Mouse (Mus musculus) bone marrow macrophage, adult 2 months (primary cell): Measurements from ENCODE around the gene Slco4a1. TPM values are rescaled to one million over a fixed set of nuclear protein-coding genes. Genes with fewer than 3 reads are reported as not detected.
A peak's percentile ranks its signal among the peaks of the same experiment; 100 is the strongest.

Experiments used
- H3K27ac ChIP-seq: 2 replicates; pipeline ENCODE4 v1.5.1; 2012; ENCODE audit warnings: low read depth, low read length; ENCODE audit not compliant: insufficient read depth
- H3K4me1 ChIP-seq: 2 replicates; pipeline ENCODE4 v1.6.1; 2012; ENCODE audit warnings: low read length; ENCODE audit not compliant: control insufficient read depth, insufficient read depth
- H3K4me3 ChIP-seq: 2 replicates; pipeline ENCODE4 v1.5.1; 2012; ENCODE audit warnings: mild to moderate bottlenecking, low read length, moderate library complexity; ENCODE audit not compliant: insufficient read depth
- CTCF ChIP-seq: IDR thresholded peaks from 2 replicates; pipeline ENCODE4 v1.5.1; 2012; ENCODE audit warnings: low read depth, mild to moderate bottlenecking, low read length, moderate library complexity
- POLR2A ChIP-seq: IDR thresholded peaks from 2 replicates; pipeline ENCODE4 v1.6.1; 2012; ENCODE audit warnings: mild to moderate bottlenecking, low read depth, low read length, borderline replicate concordance
- polyA plus RNA-seq: library from polyadenylated mRNA; stranded (reverse); fragments of >200 nt; gene quantifications from 2 replicates; pipeline ENCODE4 v1.2.4, GENCODE M21; 2012; ENCODE audit not compliant: missing spikeins, insufficient read depth, insufficient read length

The Slco4a1 gene
- polyA plus RNA-seq, 1 experiment: 35.7 TPM

DNA sequence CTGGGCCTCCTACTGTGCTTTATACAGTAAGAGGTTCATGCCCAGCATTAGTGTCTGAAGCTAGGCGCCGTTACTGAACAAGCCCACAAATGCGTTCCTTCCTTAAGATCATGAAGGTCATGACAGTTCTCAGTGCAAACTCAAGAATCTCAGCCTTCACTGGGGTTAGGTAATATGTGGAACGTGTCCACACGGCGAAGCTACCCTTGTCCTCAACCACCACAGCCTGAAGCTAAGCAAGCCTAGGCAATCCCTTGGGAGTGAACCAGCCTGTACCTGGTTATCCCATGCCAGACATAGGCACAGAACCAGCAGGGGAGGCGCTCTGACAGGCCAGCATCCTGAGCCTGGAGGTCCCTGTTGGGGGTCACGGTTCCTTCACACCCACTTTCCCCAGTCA is 12.8 kb downstream of the Slco4a1 start:
- H3K27ac ChIP-seq: no peak overlapping the region
- H3K4me1 ChIP-seq: no peaks in the 10 kb centered on the region

DNA sequence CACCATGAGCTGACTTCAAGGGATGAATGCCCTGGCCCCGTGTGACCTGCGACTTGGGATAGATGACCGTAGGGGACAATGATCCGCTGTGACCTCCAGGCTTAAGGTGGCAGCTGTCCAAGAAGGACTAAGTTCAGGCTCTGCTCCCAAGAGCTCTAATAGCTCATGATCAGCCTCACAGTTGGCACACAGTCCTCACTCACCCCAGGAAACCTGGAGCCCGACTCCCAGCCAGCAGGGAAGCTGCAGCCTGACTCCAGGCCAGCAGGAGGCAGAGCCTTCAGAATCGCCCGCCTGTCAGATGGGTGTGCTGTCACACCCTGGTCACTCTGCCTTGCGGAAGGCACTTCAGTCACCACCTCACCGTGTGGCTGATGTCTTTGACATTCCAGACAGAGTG is 13.7 kb downstream of the Slco4a1 start:
- no peak for TF ChIP-seq POLR2A
- TF ChIP-seq CTCF: no peak
- no peaks in the 10 kb centered on the region for H3K4me1 ChIP-seq
- H3K4me3 ChIP-seq: no peak overlapping the region
- H3K27ac ChIP-seq: no peak overlapping the region

More for the DNA sequence above, 12.8 kb downstream of the Slco4a1 start:
- no peak for TF ChIP-seq POLR2A
- no peak for TF ChIP-seq CTCF
- H3K4me3 ChIP-seq: no peak overlapping the region

DNA sequence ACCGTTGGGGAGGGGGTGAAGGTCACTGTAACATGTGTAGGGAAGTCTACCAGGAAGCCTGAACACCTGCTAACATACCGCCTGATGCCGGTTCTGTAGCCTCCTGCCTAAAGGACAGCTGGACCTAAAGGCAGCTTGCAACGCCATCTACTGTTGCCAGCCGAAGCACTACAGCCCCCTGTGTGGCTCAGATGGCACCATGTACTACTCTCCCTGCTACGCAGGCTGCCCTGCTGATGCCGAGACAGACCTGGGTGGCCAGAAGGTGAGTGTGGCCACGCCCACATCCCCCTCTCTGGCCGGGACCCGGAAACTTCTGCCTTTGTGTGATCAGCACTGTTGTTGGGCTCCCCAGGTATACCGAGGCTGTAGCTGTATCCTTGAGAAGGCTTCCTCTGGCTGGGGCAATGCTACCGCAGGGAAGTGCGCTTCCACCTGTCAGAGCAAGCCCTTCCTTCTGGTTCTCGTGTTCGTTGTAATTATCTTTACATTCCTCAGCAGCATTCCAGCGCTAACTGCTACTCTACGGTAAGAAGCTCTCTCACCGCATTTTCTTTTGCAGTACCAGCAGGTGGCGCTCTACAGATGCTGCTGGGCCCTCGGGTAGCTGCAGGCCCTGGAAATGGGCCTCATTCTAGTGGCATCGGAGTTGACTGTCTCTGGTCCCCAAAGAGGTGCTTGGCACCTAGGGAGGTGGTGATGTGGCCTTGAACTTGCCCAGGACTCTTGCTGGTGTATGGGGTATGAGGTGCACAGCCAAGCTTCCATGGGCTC is 16.4 kb downstream of the Slco4a1 start:
- H3K4me3 ChIP-seq: no peak overlapping the region
- no peaks in the 10 kb centered on the region for H3K4me1 ChIP-seq
- TF ChIP-seq POLR2A (no peak), CTCF (peak; percentile 99)
- H3K27ac ChIP-seq: no peak overlapping the region

DNA sequence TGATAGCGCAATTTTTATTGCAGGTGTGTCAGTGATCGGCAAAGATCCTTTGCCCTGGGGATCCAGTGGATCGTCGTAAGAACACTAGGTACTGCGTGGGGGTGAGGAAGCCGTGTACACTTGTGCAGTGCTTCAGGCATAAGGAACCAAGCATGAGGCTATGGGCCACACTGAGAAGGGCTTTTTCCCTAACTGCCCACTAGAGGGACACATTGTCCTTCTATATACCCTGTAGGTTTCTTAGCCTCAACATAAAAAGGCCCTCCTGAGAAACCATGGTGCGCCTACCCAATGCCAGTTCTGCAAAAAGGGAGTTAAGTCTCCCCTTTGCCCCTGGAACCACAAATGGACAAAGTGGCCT is 17.0 kb downstream of the Slco4a1 start:
- TF ChIP-seq POLR2A (no peak), CTCF (no peak)
- no peak overlapping the region for H3K27ac ChIP-seq
- no peak overlapping the region for H3K4me3 ChIP-seq
- no peaks in the 10 kb centered on the region for H3K4me1 ChIP-seq

DNA sequence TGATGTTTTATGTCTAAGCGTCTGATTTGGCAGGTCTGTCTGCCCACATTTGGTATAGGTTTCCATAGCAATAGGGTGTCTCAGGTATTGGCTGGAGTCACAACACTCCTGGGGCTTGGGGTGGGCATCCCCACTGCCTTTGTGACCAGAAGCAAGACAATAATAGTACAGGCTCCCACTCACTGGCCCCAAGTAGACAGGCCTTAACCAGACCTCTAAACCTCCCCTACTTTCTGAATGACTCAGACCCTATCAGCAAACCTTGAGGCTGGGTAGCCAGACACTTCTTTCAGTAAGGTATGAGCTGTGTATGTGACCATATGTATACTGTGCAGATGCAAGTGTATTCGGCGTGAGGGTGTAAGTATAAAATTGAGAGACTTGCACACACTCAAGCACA is 18.8 kb downstream of the Slco4a1 start:
- Histone ChIP-seq H3K4me1 (no peaks in the 10 kb centered on the region), H3K4me3 (no peak overlapping the region), H3K27ac (no peak overlapping the region)
- TF ChIP-seq POLR2A: no peak
- TF ChIP-seq CTCF: no peak

DNA sequence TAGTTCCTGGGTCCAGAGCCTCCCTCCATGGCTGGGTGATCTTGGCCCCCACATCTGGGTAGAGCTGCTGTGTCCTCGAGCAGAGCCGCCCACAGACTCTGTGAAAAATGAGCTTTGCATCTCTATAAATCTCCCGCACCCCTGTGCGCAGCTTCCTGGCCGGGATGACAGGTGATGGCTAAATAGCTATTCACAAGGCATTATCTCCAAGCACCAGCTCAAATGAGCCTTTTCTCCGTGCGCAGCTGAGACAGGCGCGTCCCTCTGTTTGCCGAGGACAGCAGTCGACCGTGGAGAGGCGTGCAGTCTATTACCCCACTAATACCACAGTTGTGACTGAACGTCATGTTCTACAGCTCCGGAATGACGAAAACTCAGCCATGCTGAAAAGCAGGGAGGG is 26.2 kb downstream of the Slco4a1 start:
- TF ChIP-seq CTCF (no peak), POLR2A (no peak)

DNA sequence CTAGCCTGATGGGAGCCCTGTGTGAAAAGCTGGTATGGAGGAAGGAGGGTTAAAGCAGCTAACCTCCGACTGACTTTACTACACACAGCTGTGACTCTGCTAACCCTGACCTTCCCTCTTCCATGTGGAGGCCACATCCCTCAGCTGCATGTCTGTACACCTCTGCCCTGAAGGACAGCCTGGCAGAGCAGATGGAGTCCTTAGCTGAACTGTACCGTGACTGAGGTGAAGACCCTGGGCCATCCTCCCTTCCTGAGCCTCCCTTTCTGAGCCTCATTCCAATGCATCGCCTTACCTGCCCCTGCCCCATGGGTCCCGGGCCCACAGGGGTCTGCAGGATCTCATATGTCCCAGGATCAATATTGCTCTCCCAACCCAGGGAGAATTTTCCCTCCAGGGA is 28.8 kb downstream of the Slco4a1 start:
- H3K27ac ChIP-seq: no peak overlapping the region
- TF ChIP-seq CTCF: no peak
- no peak for TF ChIP-seq POLR2A
- H3K4me3 ChIP-seq: no peak overlapping the region
- no peaks in the 10 kb centered on the region for H3K4me1 ChIP-seq

More for the DNA sequence above, 26.2 kb downstream of the Slco4a1 start:
- H3K27ac ChIP-seq: no peak overlapping the region
- no peak overlapping the region for H3K4me3 ChIP-seq
- H3K4me1 ChIP-seq: no peaks in the 10 kb centered on the region

DNA sequence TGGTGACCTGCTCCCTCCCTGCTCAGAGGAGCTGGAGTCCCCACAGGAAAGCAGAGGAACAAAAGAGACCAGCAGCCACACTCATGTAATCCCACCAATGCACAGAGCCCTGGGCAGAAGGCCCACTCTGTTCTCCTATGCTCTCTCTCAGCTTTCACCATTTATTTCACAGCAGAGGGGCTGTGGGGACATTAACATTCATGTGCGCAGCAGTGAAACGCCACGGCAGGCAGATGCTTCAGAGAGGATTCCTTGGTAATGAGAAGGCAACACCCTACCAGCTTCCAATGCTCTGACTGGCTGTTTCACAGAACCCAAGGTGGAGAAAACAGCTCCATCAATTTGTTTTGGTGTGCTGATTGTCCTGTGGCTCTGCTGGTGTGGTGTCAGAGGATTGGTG is 29.3 kb downstream of the Slco4a1 start:
- no peak overlapping the region for H3K4me3 ChIP-seq
- H3K4me1 ChIP-seq: no peaks in the 10 kb centered on the region
- H3K27ac ChIP-seq: no peak overlapping the region
- no peak for TF ChIP-seq CTCF
- TF ChIP-seq POLR2A: no peak

DNA sequence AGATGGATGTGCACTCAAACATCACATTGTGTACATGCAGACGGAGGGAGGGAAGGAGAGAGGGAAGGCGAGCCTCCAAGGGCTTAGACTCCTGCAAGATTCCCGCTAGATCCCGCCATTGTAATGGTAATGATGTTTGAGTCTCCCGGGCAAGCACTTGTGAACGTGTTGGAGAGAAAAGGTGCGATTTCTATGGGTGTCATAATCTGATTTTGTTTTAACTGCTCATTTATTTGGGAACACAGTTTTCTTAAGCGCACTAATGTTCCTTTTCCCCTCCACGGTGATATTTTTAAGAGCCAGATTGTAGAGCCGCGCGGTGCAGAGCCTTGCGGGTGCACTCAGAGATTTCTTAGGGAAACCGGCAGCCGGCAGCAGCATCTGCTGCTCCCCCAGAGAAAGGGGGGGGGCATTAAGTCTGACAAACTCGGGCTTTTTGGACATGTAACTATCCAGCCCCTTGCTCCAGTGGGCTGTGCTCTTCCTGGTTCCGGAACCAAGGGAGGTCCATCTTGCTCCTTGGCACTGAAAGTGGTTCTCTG is 32.2 kb downstream of the Slco4a1 start:
- Histone ChIP-seq H3K4me1 (no peaks in the 10 kb centered on the region), H3K27ac (no peak overlapping the region), H3K4me3 (no peak overlapping the region)
- TF ChIP-seq POLR2A (no peak), CTCF (no peak)

DNA sequence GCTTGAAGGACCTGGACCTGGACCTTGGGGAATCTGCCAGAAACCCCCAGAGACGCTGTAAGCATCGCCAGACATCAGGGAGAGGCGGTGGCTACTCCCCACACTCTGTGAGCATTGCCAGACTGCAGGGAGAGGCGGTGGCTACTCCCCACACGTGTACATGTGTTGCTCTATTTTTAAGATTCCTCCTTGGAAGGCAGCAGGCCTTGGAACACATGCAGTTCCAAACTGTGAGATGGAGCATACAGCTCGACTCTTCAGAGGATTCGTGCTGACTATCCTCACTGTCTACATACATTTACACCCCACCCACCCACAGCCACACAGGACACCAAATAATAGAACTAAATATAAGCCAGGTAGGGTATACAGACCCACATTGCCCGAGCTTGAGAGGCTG is 39.9 kb downstream of the Slco4a1 start:
- TF ChIP-seq CTCF (no peak), POLR2A (no peak)
- no peak overlapping the region for H3K4me3 ChIP-seq
- H3K4me1 ChIP-seq: no peaks in the 10 kb centered on the region
- H3K27ac ChIP-seq: no peak overlapping the region
